Mouse (Mus musculus) adrenal gland, postnatal 25 days (tissue): ENCODE data around the gene Chil3. TPM values are rescaled to one million over a fixed set of nuclear protein-coding genes. Genes with fewer than 3 reads are reported as not detected.
"Not testable (repeated sequence)": the region's sequence is repeated elsewhere in the genome, so short reads cannot be mapped to it uniquely, and the experiment has no call there.

Experiments
- DNase-seq: peaks from one replicate; pipeline ENCODE4 v3.0.0; 2021; ENCODE audit warnings: mixed read lengths
- long read RNA-seq: library from polyadenylated mRNA; stranded (forward); transcript quantifications from one replicate; pipeline ENCODE4 v2.0.0, GENCODE M21; 2021
- total RNA-seq: library from RNA; stranded (reverse); gene quantifications from 2 replicates; pipeline ENCODE4 v1.2.3, GENCODE M21; 2021

The Chil3 gene
- total RNA-seq: not detected in 2 replicates
- long read RNA-seq: 0 reads

DNA sequence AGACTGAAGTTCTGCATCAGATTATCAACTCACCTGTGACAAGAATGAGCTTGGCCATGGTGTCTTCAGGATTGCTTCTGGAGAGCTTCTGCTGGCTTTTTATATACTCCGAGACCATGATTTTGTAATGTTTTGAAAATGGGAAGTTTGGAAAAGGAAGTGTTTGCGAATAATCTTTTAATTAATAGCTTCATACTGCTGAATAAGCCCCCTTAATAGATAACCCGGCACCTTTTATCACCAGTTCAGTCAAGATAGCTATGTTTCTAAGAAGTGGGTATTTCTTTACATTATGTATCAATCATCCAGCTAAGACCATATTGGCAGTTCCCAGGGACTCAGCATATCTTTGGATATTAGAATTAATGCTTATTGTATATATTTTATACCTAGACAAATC is at the start of gene Chil3:
TSS of gene Chil3 (minus strand) at position 101 of the 400 bp plus-strand sequence.
- no peak for DNase-seq

GRCm38 (mm10) chr3:106198030-106198429 is 30.7 kb upstream of the Chil3 start:
- DNase-seq: not testable (repeated sequence)

GRCm38 (mm10) chr3:106197246-106197645 is 29.9 kb upstream of the Chil3 start:
- not testable (repeated sequence) for DNase-seq

GRCm38 (mm10) chr3:106196276-106196675 is 28.9 kb upstream of the Chil3 start:
- DNase-seq: no peak

- DNase-seq: no peak
These were observed 28.1 kb upstream of the Chil3 start for GRCm38 (mm10) chr3:106195486-106195885.

DNA sequence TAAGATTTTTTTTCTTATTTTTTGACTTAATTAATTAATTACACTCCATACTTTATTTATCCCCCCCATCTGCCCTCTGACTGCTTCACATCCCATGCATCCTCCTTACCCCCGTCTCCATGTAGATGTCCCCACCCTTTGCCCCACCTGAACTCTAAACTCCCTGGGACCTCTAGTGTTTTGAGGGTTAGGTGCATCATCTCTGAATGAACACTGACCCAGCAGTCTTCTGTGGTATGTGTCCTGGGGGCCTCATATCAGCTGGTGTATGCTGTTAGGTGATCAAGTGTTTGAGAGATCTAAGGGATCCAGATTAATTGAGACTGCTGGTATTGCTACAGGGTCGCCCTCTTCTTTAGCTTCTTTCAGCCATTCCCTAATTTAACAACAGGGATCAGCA is 20.6 kb upstream of the Chil3 start:
- no peak for DNase-seq

- no peak for DNase-seq
These were observed 10.3 kb upstream of the Chil3 start for GRCm38 (mm10) chr3:106177509-106178189.

DNA sequence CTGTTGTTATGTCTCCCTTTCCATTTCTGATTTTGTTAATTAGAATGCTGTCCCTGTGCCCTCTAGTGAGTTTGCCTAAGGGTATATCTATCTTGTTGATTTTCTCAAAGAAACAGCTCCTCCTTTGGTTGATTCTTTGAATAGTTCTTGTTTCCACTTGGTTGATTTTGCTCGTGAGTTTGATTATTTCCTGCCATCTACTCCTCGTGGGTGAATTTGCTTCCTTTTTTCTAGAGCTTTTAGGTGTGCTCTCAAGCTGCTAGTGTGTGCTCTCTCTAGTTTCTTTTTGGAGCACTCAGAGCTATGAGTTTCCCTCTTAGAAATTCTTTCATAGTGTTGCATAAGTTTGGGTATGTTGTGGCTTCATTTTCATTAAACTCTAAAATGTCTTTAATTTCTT is 7.6 kb upstream of the Chil3 start:
- DNase-seq: not testable (repeated sequence)

- not testable (repeated sequence) for DNase-seq
These were observed 5.1 kb upstream of the Chil3 start for GRCm38 (mm10) chr3:106172506-106172905.

DNA sequence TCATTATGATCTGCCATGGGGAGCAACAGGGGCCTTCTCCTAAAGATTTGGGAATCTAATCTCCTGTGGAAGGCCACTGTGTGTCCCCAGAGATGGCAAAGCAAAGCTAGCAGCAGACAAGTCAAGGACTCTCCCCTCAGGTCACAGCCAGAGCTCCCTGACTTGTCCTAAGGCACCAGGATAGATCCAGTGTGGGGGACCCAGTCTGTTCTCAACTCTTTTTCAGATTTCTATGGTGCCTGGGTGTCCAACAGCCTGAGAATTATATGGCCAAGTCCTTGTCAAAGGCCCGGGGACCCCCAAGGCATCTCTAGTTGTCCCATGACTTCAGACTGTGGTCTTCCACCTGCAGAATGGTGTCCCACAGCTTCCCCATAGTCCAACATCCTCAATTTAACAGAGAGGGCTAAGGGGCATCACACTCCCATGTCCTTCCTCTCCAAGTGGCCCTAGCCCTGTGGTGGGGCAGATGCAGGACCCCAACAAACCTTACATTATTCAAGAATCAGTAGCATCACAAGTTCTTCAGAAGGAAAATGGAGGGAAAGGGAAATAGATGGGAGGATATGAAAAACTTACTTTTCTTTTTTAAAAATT is 3.9 kb upstream of the Chil3 start:
- DNase-seq: no peak

- DNase-seq: no peak
These were observed 3.2 kb upstream of the Chil3 start for GRCm38 (mm10) chr3:106170522-106171053.

DNA sequence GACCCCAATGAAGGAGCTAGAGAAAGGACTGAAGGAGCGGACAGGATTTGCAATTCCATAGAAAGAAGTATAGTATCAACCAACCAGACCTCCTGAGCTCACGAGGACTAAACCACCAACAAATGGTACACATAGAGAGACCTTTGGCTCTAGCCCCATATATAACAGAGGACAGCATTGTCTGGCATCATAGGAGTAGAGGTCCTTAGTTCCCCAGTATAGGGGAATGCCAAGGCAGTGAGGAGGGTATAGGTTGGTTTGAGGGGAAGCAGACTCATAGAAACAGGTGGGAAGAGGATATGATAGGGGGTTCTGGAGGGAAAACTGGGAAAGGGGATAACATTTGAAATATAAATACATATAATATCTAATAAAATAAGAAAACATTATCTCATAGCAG is 13.0 kb downstream of the Chil3 start:
- DNase-seq: no peak

DNA sequence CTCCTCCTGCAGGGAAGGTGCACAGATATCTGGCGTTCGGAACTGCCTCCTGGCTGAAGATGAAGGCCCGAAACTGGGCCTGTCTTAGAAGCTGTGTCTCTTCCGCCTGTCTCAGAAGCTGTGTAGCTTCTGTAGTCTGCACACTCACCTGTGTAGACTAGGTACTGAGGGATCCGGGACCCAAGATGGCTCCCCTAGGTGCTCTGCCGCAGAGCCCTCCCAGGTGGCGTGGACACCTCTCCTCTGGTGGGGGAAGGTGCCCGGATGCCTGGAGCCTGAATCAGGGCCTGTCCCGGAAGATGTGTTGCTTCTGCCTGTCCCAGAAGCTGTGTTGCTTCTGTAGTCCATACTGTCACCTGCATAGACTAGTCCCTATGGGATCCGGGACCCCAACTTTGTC is 23.3 kb downstream of the Chil3 start:
- no peak for DNase-seq

DNA sequence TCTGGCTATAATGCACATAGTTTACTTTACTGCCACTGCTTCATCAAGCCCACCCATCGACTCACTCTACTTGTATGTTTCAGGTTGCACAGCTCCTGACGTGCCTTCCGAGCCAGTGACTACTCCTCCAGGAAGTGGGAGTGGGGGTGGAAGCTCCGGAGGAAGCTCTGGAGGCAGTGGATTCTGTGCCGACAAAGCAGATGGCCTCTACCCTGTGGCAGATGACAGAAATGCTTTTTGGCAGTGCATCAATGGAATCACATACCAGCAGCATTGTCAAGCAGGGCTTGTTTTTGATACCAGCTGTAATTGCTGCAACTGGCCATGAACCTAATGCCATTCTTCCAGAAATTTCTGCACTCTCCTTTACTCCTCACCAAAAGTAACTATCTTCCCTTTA is 35.7 kb downstream of the Chil3 start:
- no peak for DNase-seq

- DNase-seq: no peak
These were observed 38.4 kb downstream of the Chil3 start for GRCm38 (mm10) chr3:106128807-106129493.

DNA sequence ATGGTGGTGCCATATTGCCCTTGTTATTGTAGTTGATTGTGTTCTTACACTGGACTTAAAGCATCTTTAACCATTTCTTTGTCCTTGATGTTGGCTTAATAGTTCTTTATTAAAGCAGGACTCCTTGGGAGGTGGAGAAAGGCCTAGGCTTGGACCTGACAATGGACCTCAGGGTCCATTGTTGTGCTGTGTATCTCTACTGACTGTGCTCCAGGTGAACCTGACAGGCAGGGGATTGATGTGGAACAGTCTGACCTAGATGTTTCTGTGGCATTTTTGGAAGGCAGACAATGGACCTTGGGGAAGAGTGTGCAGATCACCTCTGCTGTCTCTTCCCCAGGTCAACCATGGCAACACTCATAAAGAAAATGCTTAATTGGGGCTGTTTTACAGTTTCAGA is 40.4 kb downstream of the Chil3 start:
- DNase-seq: no peak

DNA sequence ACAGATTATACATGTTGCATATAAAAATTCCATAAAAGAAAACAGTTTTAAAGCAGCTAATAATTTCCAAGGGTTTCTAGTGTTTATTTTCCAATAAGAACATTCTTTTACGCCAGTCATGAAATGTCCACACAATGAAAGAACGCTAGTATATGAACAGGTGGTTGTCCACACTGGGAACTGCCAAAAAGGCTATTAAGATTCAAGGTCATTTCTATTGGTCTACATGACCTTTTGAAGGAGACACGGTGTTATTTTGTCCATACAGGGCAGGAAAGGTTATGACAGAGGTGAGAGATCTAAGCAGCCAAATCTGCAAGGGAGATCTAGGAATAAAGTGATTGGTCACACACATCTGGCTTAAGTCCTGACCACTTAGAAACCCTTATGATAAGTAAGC is 54.4 kb downstream of the Chil3 start, which contains the start of gene Chia1:
TSS of gene Chia1 (plus strand) at position 301 of the 400 bp plus-strand sequence.
- DNase-seq: no peak

Other genes starting within 250 kb of the Chil3 start
- gene I830077J02Rik, start 234.9 kb downstream of the Chil3 start, total RNA-seq: 0.49 and 0.57 TPM in 2 replicates
- gene Wdr77, start 208.2 kb downstream of the Chil3 start, total RNA-seq: 63.9 and 69.2 TPM in 2 replicates
- gene Atp5f1, start 207.5 kb downstream of the Chil3 start, total RNA-seq: 328 and 344 TPM in 2 replicates
- gene Ovgp1, start 193.9 kb downstream of the Chil3 start, total RNA-seq: 1.2 and 1.5 TPM in 2 replicates
- gene Pifo, start 152.9 kb downstream of the Chil3 start, total RNA-seq: not detected in 2 replicates
- gene Chil5, start 134.8 kb downstream of the Chil3 start, total RNA-seq: not detected in 2 replicates
- not detected in 2 replicates for gene Chia1, start 54.3 kb downstream of the Chil3 start, total RNA-seq
- not detected in 2 replicates for gene Chil4, start 51.9 kb upstream of the Chil3 start, total RNA-seq
- not detected in 2 replicates for gene Chil6, start 238.6 kb upstream of the Chil3 start, total RNA-seq